Mouse (Mus musculus): ENCODE results near the gene Ptp4a2. TPM values are rescaled to one million over a fixed set of nuclear protein-coding genes. Genes with fewer than 3 reads are reported as not detected.
"Not testable (repeated sequence)": the region's sequence is repeated elsewhere in the genome, so short reads cannot be mapped to it uniquely, and the experiment has no call there.

The Ptp4a2 gene
- 363 and 365 TPM in 2 replicates for total RNA-seq (2015)
- 430 and 463 TPM in 2 replicates for total RNA-seq (2017)

- ATAC-seq (ENCODE audit: poor library complexity, severe bottlenecking): peak; percentile 90
These were observed at the start of gene Ptp4a2 for GRCm38 (mm10) chr4:129810798-129811604. Gene Ptp4a2 (plus strand): TSS chr4:129811219.

DNA sequence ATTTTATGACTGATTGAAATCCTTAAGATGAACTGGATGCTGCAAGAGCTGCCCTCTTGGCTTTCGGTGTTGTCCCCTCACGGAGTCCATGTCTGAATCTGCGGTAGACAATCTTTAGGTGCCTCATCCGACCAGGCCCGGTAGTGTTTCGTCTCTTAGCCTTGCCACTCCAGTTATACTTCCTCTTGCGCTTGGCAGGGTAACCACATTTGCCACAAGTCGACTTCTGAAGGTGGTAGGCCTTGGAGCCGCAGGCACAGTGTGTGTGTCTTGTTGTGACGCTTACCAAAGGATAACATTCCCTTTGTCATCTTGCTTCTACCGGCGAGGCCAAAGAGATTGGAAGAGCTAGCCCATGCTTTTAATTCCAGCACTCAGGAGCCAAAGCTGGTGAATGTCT is 49.4 kb upstream of the Ptp4a2 start:
- peak; percentile 86 for ATAC-seq (ENCODE audit: poor library complexity, severe bottlenecking)

DNA sequence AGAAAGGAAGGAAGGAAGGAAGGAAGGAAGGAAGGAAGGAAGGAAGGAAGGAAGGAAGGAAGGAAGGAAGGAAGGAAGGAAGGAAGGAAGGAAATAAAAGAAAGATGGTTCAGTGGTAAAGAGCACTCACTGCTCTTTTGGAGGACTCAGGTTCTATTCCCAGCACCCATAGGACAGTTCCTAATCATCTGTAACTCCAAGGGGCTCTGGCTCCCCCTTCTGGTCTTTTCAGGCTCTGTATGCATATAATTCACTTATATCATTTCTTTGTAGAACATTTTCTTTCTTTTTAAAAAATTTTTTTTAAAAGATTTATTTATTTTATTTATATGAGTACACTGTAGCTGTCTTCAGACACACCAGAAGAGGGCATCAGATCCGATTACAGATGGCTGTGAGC is 48.5 kb upstream of the Ptp4a2 start:
- not testable (repeated sequence) for ATAC-seq (ENCODE audit: poor library complexity, severe bottlenecking)

DNA sequence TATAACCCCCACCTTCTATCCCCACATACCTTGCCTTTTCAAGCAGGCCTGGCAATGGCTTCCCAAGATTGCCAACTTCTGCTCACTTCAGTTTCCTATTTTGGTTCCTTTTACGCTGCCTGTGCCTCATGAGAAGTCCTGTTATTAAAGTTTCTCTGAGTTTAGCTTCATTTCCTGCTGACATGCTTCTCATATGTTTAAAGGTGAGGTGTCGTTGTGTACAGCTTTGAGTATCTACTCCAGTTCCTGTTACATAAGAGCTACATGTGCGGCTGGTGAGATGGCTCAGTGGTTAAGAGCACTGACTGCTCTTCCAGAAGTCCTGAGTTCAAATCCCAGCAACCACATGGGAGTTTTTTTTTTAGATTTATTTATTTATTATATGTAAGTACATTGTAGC is 45.7 kb upstream of the Ptp4a2 start:
- no peak for ATAC-seq (ENCODE audit: poor library complexity, severe bottlenecking)

- no peak for ATAC-seq (ENCODE audit: poor library complexity, severe bottlenecking)
These were observed 43.2 kb upstream of the Ptp4a2 start for GRCm38 (mm10) chr4:129767782-129768181.

- not testable (repeated sequence) for ATAC-seq (ENCODE audit: poor library complexity, severe bottlenecking)
These were observed 42.3 kb upstream of the Ptp4a2 start for GRCm38 (mm10) chr4:129768742-129769141.

DNA sequence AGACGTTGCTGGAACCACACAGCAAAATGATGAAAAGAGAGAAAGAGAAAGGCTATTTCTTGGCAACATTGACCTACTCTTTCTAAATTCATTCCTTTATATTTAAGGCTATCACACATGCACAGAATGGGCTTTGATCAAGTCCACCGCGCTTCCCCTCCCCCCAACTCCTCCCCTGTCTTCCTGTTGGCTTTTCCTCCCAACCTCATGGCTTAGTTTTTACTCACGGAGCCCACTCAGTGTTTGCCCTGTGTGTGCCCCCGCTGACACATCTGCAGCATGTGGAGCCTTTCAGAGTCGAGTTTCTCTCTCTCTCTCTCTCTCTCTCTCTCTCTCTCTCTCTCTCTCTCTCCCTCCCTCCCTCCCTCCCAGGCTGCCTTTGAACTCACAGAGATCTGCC is 40.4 kb upstream of the Ptp4a2 start:
- no peak for ATAC-seq (ENCODE audit: poor library complexity, severe bottlenecking)

DNA sequence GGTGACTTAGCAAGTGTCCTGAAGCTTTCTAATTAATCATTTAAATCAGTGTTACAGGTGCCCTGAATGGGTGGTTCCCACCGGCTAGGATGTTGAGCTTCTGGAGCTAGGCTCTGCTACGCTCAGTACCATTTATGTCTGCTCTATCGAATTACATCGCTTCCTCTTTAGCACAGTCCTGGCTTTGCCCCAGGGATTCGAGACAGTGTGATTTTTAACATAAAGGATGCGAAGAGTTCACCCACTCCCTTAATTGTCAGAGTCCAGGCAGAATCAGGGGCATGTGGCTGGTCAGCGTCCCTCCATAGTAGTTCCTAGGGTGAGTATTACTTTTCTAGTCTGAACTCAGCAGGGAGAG is 39.7 kb upstream of the Ptp4a2 start:
- peak; percentile 52 for ATAC-seq (ENCODE audit: poor library complexity, severe bottlenecking)

DNA sequence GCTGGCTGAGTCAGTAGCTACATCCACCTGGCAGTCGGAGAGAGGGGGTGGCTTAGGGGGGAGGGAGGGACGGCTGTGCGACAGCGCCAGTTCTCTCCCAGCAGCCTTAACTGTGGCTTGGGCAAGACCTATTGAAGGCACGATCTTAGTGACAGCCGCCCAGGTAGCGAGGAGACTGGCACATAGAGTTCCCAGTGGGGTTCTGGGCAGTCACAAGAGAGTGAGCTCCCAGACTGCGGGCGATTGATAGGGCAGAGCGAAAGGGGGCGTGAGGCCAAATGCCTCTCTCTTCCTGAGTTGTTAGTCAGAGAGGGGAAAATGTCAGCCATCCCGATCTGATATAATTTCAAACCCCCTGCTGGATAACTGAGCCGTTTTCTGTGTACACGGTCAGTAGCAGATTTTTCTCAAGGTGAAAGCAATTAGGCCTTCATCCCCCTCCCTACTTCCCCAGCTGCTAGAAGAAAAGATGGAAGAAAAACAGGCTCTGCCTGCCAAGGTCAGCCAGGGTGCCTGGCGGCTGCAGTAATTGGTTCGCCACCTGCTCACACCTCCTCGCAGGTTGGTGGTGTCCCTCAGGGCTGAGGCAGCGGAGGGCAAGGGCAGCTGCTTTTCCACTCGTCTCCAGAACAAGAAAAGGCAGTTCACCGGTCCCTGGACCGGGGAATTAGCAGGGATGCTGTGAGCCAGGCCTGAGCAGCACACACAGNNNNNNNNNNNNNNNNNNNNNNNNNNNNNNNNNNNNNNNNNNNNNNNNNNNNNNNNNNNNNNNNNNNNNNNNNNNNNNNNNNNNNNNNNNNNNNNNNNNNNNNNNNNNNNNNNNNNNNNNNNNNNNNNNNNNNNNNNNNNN is 39.1 kb upstream of the Ptp4a2 start:
- peak; percentile 63 for ATAC-seq (ENCODE audit: poor library complexity, severe bottlenecking)

- peak; percentile 93 for ATAC-seq (ENCODE audit: poor library complexity, severe bottlenecking)
These were observed 28.9 kb upstream of the Ptp4a2 start for GRCm38 (mm10) chr4:129781881-129782675.

DNA sequence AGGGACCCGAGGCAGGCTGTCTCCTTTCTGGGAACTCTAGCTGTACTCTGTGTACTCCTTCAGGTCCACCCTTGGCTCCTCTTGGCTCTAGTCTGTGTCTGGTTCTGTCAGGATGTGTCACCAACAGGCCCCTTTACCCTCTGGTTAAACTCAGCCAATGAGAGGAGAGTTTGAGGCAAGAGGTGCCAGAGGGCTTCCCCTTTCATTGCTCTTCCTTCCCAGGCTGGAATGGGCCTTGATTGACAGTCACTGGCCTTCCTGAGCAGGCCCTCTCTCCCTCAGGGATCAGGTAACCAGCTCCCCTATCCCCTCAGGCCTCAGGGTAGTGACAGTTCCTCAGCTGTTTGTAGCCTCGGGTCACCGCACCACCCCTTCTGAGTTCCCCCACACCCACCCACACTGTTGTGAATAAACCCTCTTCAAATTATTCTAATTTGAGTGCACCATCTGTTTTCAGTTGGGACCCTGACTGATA is 28.1 kb upstream of the Ptp4a2 start:
- ATAC-seq (ENCODE audit: poor library complexity, severe bottlenecking): peak; percentile 36; the same call in 1 of the 2 replicates

GRCm38 (mm10) chr4:129783506-129783905 is 27.5 kb upstream of the Ptp4a2 start:
- no peak for ATAC-seq (ENCODE audit: poor library complexity, severe bottlenecking)

- ATAC-seq (ENCODE audit: poor library complexity, severe bottlenecking): peak; percentile 69
These were observed 25.8 kb upstream of the Ptp4a2 start for GRCm38 (mm10) chr4:129785178-129785577.

- ATAC-seq (ENCODE audit: poor library complexity, severe bottlenecking): peak; percentile 87
These were observed 22.3 kb upstream of the Ptp4a2 start for GRCm38 (mm10) chr4:129788693-129789092.

GRCm38 (mm10) chr4:129789635-129790034 is 21.4 kb upstream of the Ptp4a2 start:
- peak; percentile 13; the same call in 1 of the 2 replicates for ATAC-seq (ENCODE audit: poor library complexity, severe bottlenecking)

- ATAC-seq (ENCODE audit: poor library complexity, severe bottlenecking): no peak
These were observed 20.5 kb upstream of the Ptp4a2 start for GRCm38 (mm10) chr4:129790475-129790874.

GRCm38 (mm10) chr4:129791399-129791798 is 19.6 kb upstream of the Ptp4a2 start:
- ATAC-seq (ENCODE audit: poor library complexity, severe bottlenecking): no peak

DNA sequence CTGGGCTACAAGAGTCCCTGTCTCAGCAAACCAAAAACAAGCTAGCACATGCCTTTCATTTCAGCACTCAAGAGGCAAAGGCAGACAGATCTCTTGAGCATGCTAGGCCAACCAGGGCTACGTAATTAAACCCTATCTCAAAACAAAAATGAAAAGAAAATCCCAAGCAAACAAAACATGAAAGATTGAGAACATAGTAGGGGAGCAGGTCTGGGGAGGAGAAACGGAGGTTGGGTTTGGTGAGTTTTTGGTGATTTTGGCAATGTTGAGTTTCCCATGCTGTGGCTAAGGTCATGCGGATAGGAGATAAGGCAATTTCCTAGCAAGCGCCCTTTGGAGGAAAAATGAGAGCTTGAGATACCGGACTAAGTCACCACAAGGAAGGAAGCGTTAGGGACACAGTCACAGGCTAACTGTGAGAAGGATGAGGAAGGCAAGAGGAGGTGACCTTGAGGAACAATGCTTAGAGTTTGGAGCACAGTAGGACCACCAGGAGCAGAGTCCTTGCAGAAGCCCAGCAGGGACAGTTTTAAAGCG is 18.3 kb upstream of the Ptp4a2 start:
- ATAC-seq (ENCODE audit: poor library complexity, severe bottlenecking): no peak

- ATAC-seq (ENCODE audit: poor library complexity, severe bottlenecking): peak; percentile 83
These were observed 17.2 kb upstream of the Ptp4a2 start for GRCm38 (mm10) chr4:129793713-129794329.
